Mouse (Mus musculus) kidney, adult 2 months (tissue): Measurements from ENCODE around the gene N4bp2.

ENCODE experiments used
- CTCF ChIP-seq: fragments of 200-500 bp; conservative IDR thresholded peaks from 2 replicates; pipeline ENCODE4 v1.5.1; 2011; ENCODE audit warnings: low read depth, mild to moderate bottlenecking, control low read depth, low read length, moderate library complexity, mixed read lengths; ENCODE audit not compliant: insufficient read depth, insufficient read length
- POLR2A ChIP-seq: fragments of 200-500 bp; IDR thresholded peaks from one replicate; pipeline ENCODE4 v1.6.1; 2011; ENCODE audit warnings: low read depth, low read length, control low read depth

DNA sequence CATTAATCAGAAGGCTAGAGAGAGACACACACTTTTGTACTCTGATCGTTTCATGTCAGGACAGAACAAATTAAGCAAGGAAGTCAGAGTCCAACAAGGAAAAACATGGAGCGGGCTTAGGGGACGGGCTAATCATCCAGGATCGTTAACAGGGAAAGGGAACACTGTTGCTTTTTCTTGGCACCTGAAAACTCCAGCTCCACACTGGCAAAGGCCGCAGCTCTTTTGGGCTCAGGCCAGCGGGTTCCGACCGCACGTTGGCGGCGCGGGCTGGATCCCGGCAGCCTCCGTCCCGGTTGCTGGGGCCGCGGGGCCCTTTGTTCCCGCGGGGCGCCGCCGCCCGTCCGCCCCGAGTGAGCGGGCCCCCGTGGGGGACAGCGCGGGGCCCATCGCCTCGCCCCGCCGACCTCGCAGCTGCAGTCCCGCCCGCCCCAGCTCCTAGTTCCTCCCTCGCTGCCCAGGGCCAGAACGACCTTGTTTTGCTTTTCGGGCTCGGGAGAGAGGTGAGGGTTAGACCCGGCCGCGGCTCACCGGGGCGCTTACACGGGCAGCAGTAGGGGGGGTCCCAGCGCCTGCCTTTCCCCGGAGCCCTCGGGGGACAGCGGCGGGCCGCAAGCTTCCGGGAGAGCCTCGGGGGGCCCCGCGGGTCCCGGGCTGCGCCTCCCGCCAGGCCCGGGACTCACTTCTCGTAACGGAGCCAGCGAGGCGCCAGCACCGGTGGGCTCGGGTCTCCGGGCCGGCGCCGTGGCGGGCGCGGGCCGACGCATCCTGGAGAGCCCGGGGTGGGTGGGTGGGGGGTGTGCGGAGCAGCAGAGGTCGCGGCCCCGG, at the start of gene N4bp2:
- TF ChIP-seq CTCF (no peak), POLR2A (no peak)
